In genomic region chr2:153740500-153741436, GRCm38 (mm10) we compare ENCODE assay signal across 8 mouse cellular contexts. TPM values are rescaled to one million over a fixed set of nuclear protein-coding genes. Genes with fewer than 3 reads are reported as not detected.
DNase-seq lines count a peak whose midpoint lies in the region; ATAC-seq lines count a peak whose summit lies in the region.

Mapre1 (plus strand) TSS chr2:153741274.

- peak; percentile 99 for DNase-seq in R1 (ENCODE audit: low read depth, low spot score)
- DNase-seq in cerebellum, postnatal 25 days: peak; percentile 99 to 100
- DNase-seq in frontal cortex, postnatal 25 days (ENCODE audit: low spot score in 2 of 2): peak; percentile 98 to 99
- peak; percentile 99 for DNase-seq in hindbrain, embryonic 14.5 days (ENCODE audit: low spot score)
- DNase-seq in layer of hippocampus, postnatal 36 days: peak; percentile 100
- DNase-seq in lung, postnatal 36 days: peak; percentile 100
- peak; percentile 99 for DNase-seq in retina, postnatal 1 day
- peak; percentile 99 to 100 for DNase-seq in urinary bladder, adult 18-20 months (ENCODE audit: low spot score in 2 of 2)

- peak; percentile 99 for ATAC-seq in hindbrain, embryonic 14.5 days (ENCODE audit: low FRiP score)

- WGBS in hindbrain, embryonic 14.5 days: 11% methylated on average over 55 of the region's 58 CpGs

- H3K36me3 ChIP-seq in hindbrain, embryonic 14.5 days (replicated peaks; ENCODE audit: control insufficient read depth, insufficient read depth): no peaks in the 10 kb centered on the region; the same call in 1 of the 2 replicates

- peak within 1 kb of the TSS; percentile 78 for H3K4me3 ChIP-seq in hindbrain, embryonic 14.5 days (replicated peaks; ENCODE audit: low read length)

- peak within 1 kb of the TSS; percentile 80 for H3K9ac ChIP-seq in hindbrain, embryonic 14.5 days

- peaks cover 31% of the 10 kb centered on the region for H3K4me1 ChIP-seq in hindbrain, embryonic 14.5 days (replicated peaks; ENCODE audit: control insufficient read depth, insufficient read depth, low read length)

- no peaks in the 10 kb centered on the region for H3K27me3 ChIP-seq in hindbrain, embryonic 14.5 days (ENCODE audit: control insufficient read depth, insufficient read depth, low read length)

- H3K4me2 ChIP-seq in hindbrain, embryonic 14.5 days (replicated peaks): peak within 1 kb of the TSS; percentile 78

- H3K9me3 ChIP-seq in hindbrain, embryonic 14.5 days (ENCODE audit: control insufficient read depth, low read length): no peaks in the 10 kb centered on the region

- H3K27ac ChIP-seq in hindbrain, embryonic 14.5 days: peak within 1 kb of the TSS; percentile 98

RNA-seq across cellular contexts. Expression of gene Mapre1, which starts in this region (rescaled TPM):
- polyA plus RNA-seq in hindbrain, embryonic 14.5 days (2014; fragmentation: Nextera tagmentation; extraction: Ambion mirVana): 394 and 421 TPM in 2 replicates
- total RNA-seq in layer of hippocampus, postnatal 36 days (2021): 10 to 100 TPM; 84.1 to 92.7 TPM

Comparison
In these comparisons a context has a peak if more than half of its experiments do, and no peak if none do; other contexts are left out.
1. Peak in every context shown above with its lines: DNase-seq, ATAC-seq, H3K4me3 ChIP-seq and H3K27ac ChIP-seq.